Mouse (Mus musculus): ENCODE measurements around the gene Tmem198.

The Tmem198 gene

DNA sequence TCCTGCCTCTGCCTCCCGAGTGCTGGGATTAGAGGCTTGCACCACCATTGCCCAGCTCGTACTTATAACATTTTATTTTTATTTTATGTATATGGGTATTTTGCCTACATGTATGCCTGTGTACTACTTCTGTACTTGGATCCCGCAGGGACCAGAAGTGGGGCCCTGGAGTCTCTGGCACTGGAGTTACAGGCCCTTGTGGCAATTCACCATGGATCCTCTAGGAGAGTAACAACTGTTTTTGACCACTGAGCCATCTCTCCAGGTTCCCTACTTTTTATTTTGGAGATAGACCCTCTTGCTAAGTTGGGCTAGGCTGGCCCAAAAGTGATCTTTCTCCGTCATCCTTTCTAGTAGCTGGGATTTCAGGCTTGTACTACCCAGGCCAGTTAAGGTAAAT is 39.1 kb downstream of the Tmem198 start:
- no peak for DNase-seq (ENCODE audit: low spot score)

DNA sequence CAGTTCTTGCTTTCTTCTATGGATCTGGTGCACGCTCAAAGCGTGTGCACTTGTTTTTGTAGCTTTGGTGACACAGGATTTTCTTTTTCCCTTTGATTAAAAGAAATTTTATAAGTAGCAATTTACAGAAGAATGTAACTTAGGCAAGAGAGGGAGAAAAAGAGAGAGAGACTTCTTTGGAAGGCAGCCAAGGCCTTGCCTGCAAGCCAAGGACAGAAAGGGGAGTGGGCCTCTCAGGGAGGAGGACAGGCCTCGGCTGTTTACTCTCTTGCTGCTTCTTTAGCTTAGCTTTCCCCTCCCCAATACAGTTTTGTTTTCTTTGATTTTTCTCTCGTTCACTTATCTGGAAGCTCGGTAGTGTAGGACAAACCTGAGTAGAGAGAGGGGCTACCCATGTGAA is 40.2 kb downstream of the Tmem198 start:
- DNase-seq (ENCODE audit: low spot score): no peak

DNA sequence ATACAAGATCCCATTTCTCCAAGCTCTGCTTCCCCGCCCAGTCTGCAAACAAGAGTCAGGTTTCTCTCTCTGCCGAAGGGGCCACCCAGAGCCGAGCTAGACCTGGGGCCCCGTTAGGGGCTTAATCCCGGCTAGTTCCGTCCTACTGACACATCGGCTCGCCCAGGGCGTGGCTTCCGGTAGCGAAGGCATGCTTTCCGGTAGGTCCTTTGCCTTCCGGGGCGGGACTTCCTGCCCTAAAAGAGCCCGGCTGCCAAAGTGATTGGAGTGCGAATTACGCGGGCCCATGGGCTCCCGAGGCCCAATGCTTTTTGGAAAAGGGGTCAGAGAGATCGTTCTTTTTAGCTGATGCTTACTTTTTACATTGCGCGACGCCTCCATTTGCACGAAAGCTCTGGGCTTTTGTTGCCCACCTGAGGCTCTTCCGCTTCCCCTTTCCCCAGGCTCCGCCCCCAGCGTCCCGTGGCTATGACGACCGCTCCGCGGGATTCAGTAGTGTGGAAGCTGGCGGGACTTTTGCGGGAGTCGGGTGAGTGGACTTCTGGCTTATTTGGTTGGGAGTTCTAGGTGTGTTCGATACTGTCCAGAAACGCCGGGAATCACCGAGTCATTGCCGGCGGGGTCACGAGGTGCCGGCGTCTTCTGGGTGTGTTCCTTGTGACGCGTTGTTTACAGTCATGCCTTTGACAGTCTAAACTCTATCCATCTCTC is 42.1 kb downstream of the Tmem198 start, which contains the start of gene Stk11ip:
Gene Stk11ip, plus strand, starts transcription at position 209 of the 711 bp plus-strand sequence.
- peak; percentile 99 for DNase-seq (ENCODE audit: low spot score)

DNA sequence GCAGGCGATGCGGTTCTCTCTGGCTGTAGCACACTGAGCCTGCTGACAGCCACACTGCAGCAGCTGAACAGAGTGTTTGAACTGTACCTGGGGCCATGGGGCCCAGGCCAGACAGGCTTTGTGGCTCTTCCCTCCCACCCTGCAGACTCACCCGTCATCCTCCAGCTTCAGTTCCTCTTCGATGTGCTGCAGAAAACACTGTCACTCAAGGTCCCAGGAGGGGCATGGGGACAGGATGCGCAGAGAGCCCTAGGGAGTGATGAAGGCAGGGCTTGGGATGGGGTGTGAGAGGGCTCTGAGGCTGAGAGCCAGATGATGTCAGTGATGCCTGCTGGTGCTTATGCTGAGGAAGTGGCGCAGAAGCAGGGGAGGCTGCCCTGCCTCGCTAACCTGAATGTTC is 45.3 kb downstream of the Tmem198 start:
- DNase-seq (ENCODE audit: low spot score): no peak

DNA sequence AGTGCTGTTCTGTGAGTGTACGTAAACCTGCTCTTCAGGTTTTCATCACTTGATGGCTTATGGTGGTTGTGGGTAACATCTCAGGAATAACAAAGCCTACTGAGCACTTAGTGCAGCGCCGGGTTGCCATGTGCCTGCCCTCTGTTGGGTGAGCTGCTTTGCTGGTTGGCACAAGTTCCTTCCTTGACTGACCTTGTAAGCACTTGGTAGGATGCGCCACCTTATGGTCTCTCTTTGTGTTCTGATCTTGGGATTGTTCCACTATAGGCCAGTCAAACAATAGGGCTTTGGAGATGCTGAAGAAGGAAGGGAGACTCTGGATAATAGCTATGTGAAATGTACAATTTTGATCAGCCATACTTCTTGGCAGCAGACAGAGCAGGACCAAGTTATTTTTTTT is 51.2 kb downstream of the Tmem198 start:
- DNase-seq (ENCODE audit: low spot score): no peak

DNA sequence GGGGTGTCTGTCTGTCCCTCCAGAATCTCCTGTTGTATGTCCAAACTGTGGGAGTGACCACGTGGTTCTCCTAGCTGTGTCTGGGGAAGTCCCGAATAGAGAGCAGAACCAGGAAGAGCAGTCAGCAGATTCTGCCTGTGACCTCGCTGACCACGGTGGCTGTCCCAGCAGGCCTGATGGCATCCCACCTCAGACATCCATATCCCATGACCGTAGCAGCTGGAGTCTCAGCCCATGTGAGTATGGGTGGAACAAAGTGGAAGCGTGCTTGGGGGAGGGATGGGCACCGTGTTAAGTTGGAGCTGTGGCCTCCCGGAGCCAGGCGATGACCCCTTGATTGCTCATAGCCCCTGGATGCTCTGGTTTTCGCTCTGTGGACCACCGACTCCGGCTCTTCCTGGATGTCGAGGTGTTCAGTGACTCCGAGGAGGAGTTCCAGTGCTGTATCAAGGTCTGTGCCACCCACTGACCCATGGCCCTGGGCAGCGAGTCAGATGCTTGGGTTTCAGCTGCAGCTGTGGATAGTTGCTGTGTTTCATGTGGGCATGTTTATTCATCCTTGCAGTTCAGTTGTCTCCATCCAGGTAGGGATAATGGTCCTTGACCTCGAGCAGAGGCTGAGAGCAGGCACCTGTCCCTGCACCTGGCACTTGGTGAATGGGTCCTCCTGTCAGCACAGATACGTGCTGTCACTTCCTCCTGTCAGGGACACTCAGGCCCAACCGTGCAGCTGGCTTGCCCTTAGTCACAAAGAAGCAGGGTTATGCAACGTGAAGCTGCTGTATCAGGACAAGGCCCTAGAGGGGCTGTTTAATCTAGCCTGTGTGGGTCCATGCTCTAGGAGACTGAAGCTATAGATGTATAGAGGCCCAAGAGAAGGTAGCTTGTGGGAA is 53.2 kb downstream of the Tmem198 start:
- DNase-seq (ENCODE audit: low spot score): no peak

DNA sequence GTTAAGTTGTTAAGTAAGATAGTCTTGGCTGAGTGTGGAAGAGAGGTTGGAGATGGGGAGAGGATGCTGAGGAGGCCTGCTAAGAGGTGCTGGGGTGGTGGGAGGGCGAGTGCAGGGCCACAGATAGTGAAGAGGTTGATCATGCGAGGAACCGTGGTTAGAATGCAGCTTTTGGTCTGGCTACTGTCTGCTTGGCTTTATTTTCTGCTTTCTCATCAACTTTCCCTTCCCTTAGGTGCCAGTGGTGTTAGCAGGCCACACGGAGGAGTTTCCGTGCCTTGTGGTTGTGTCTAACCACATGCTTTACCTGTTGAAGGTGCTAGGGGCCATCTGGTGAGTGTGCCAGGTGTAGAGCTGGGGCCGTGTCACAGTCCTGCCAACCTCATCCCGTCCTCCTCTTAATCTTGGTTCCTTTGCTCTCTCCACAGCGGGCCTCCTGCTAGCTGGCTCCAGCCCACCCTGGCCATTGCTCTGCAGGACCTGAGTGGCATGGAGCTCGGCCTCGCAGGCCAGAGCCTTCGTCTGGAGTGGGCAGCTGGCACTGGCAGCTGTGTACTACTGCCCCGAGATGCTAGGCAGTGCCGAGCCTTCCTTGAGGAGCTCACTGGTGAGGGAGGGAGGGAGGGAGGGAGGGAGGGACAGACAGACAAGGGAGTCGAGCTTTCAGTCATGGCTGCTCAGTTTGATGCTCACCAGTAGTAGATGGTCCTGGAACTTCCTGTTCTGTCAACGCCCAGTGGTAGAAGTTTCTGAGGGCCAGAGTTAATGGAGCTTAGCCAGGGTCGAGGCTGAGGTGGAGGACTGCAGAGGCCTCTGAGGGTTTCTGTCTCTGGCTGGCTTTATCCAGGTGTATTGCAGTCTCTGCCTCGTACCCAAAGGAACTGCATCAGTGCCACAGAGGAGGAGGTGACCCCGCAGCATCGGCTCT is 54.3 kb downstream of the Tmem198 start:
- no peak for DNase-seq (ENCODE audit: low spot score)

All from embryo, embryonic 10.5 days (tissue).